In genomic region chr5:148977698-148978457, GRCm38 (mm10) we compare ENCODE assay signal across 9 mouse cellular contexts. TPM values are rescaled to one million over a fixed set of nuclear protein-coding genes. Genes with fewer than 3 reads are reported as not detected.
DNase-seq lines count a peak whose midpoint lies in the region; ATAC-seq and TF ChIP-seq lines count a peak whose summit lies in the region.
"Had no signal": no experiment of that assay in that cellular context is flagged by ENCODE, and none has a peak within 500 bp of the region (broad histone marks: within the 10 kb centered on the region; RNA-seq: fewer than 3 reads in every experiment).

No protein-coding gene starts in this region.

- H3K4me2 ChIP-seq in midbrain, embryonic 15.5 days = no peak overlapping the region

- 25% methylated on average over 14 of the region's 14 CpGs for WGBS in heart, adult 2 months
- 26% methylated on average over 14 of the region's 14 CpGs for WGBS in midbrain, embryonic 15.5 days

- no peak for ATAC-seq in midbrain, embryonic 15.5 days (replicated peaks)

- peak overlapping the region; percentile 68 for H3K27ac ChIP-seq in heart, adult 2 months
- H3K27ac ChIP-seq in midbrain, embryonic 15.5 days = peak overlapping the region; percentile 35; the same call in 1 of the 2 replicates

- H3K9me3 ChIP-seq in midbrain, embryonic 15.5 days = no peaks in the 10 kb centered on the region

- TF ChIP-seq CTCF in heart, adult 2 months (IDR thresholded peaks at IDR 0.05) = no peak

- no peaks in the 10 kb centered on the region for H3K79me2 ChIP-seq in heart, adult 2 months (replicated peaks; ENCODE audit: control insufficient read depth, insufficient read depth, low read length)

- TF ChIP-seq EP300 in heart, adult 2 months (IDR thresholded peaks at IDR 0.05; ENCODE audit: insufficient read depth, low read depth, low read length) = no peak

- no peak overlapping the region for H3K9ac ChIP-seq in heart, adult 2 months (ENCODE audit: low read depth, low read length)
- no peak overlapping the region for H3K9ac ChIP-seq in midbrain, embryonic 15.5 days

- H3K4me1 ChIP-seq in heart, adult 2 months (ENCODE audit: control insufficient read depth, insufficient read depth, low read length) = peaks cover 7% of the 10 kb centered on the region
- H3K4me1 ChIP-seq in midbrain, embryonic 15.5 days = peaks cover 8% of the 10 kb centered on the region

- intact Hi-C loops in heart, adult 2 months (cut with DNase I) = no loop called here
- intact Hi-C loops in heart, postnatal 14 days (cut with DNase I) = no loop called here

- H3K4me3 ChIP-seq in heart, adult 2 months = no peak overlapping the region; the same call in 1 of the 2 replicates
- H3K4me3 ChIP-seq in midbrain, embryonic 15.5 days = no peak overlapping the region

- no peaks in the 10 kb centered on the region for H3K36me3 ChIP-seq in heart, adult 2 months (ENCODE audit: control insufficient read depth, insufficient read depth, low read length)
- no peaks in the 10 kb centered on the region for H3K36me3 ChIP-seq in midbrain, embryonic 15.5 days (replicated peaks)

- TF ChIP-seq POLR2A in heart, adult 2 months (IDR thresholded peaks at IDR 0.05; ENCODE audit: insufficient read depth, low read depth, low read length) = no peak

- H3K27me3 ChIP-seq in heart, adult 2 months (ENCODE audit: control insufficient read depth, insufficient read depth, low read length) = no peaks in the 10 kb centered on the region
- no peaks in the 10 kb centered on the region for H3K27me3 ChIP-seq in midbrain, embryonic 15.5 days (replicated peaks)

- peak in 1 of 2 experiments; percentile 26 for DNase-seq in heart, adult 2 months
- DNase-seq in heart, postnatal 14 days = no peak
- peak; percentile 67 for DNase-seq in embryo, embryonic 11 days
- DNase-seq in kidney, adult 9 months = peak; percentile 57
- no peak for DNase-seq in urinary bladder, postnatal 4 days (ENCODE audit: low spot score in 2 of 2)
- no peak for DNase-seq in urinary bladder, adult 18-20 months (ENCODE audit: low spot score in 2 of 2)
- DNase-seq in cerebellum, adult 11-12 months = no peak

RNA-seq across cellular contexts. Expression of gene Gm42791, which starts 17.1 kb away (rescaled TPM):
- 1 to 10 TPM; 5.7 to 5.9 TPM for total RNA-seq in heart, adult 2 months (2021)
- polyA plus RNA-seq in heart, adult 2 months (2012; rRNA removed) = not detected in 2 replicates
- total RNA-seq in heart, postnatal 14 days (2021) = 1 to 10 TPM; 3.3 to 6.1 TPM
- polyA plus RNA-seq in midbrain, embryonic 15.5 days (2015; fragmentation: Nextera tagmentation; extraction: Ambion mirVana) = 6.5 and 8.6 TPM in 2 replicates
- polyA plus RNA-seq: gonadal fat pad, adult 2 months had no signal

RNA-seq across cellular contexts. Expression of gene Katnal1, which starts 48.8 kb away (rescaled TPM):
- 10 to 100 TPM in 1 of 2 experiments, 1 to 10 TPM in 1; 9.5 to 10.4 TPM for total RNA-seq in heart, adult 2 months (2021)
- polyA plus RNA-seq in heart, adult 2 months (2012; rRNA removed) = 4.8 and 8.7 TPM in 2 replicates
- 1 to 10 TPM; 5.4 to 7.9 TPM for total RNA-seq in heart, postnatal 14 days (2021)
- 33.4 and 42.7 TPM in 2 replicates for polyA plus RNA-seq in midbrain, embryonic 15.5 days (2015; fragmentation: Nextera tagmentation; extraction: Ambion mirVana)

Comparison
In these comparisons a context has a peak if more than half of its experiments do, and no peak if none do; other contexts are left out.
1. DNase-seq: peak in embryo, embryonic 11 days (single experiment) and kidney, adult 9 months (single experiment); none in heart, postnatal 14 days (0 of 2), urinary bladder, postnatal 4 days (0 of 2), urinary bladder, adult 18-20 months (0 of 2) and cerebellum, adult 11-12 months (single experiment).